In genomic region chr11:78079961-78080921, GRCm38 (mm10) we compare ENCODE assay signal across 8 mouse cellular contexts. TPM values are rescaled to one million over a fixed set of nuclear protein-coding genes. Genes with fewer than 3 reads are reported as not detected.
DNase-seq lines count a peak whose midpoint lies in the region; TF ChIP-seq lines count a peak whose summit lies in the region.

Gene Eral1 (minus strand): TSS chr11:78080383.

- H3K36me3 ChIP-seq in megakaryocyte, embryonic 14.5 days (replicated peaks; ENCODE audit: low read length) = peaks cover 27% of the 10 kb centered on the region

- H3K9me3 ChIP-seq in megakaryocyte, embryonic 14.5 days = no peaks in the 10 kb centered on the region

- no peak for TF ChIP-seq CTCF in cortical plate, adult 2 months (IDR thresholded peaks at IDR 0.05; ENCODE audit: extremely low read depth, insufficient read depth, low read length)

- H3K4me3 ChIP-seq in cortical plate, adult 2 months (ENCODE audit: insufficient read depth, low read length) = peak within 1 kb of the TSS; percentile 77
- peak within 1 kb of the TSS; percentile 94 for H3K4me3 ChIP-seq in megakaryocyte, embryonic 14.5 days (replicated peaks)

- peak; percentile 93 for DNase-seq in ZHBTc4 (ENCODE audit: low read depth, low spot score)
- DNase-seq in gastrocnemius, adult 8-10 months (ENCODE audit: low spot score in 2 of 2) = peak; percentile 41 to 57
- DNase-seq in hindlimb bud, embryonic 11.5 days (ENCODE audit: extremely low spot score, low read depth, low spot score) = peak; percentile 68
- DNase-seq in left cerebral cortex, adult 8-10 months (ENCODE audit: low spot score in 2 of 2) = peak; percentile 66 to 72
- peak; percentile 78 for DNase-seq in right cerebral cortex, postnatal 14 days
- peak; percentile 65 to 81 for DNase-seq in urinary bladder, postnatal 36 days (ENCODE audit: low spot score in 2 of 2)

- 0 out of 2 replicates have a peak within 1 kb of the TSS, but pooled peaks have one; percentile 14 for H3K27ac ChIP-seq in cortical plate, adult 2 months (ENCODE audit: insufficient read depth, low read length)

- TF ChIP-seq POLR2A in cortical plate, adult 2 months (IDR thresholded peaks at IDR 0.05; ENCODE audit: extremely low read depth, insufficient read depth, low read length) = peak; percentile 77; the same call in 1 of the 2 replicates

- no peaks in the 10 kb centered on the region for H3K27me3 ChIP-seq in megakaryocyte, embryonic 14.5 days (replicated peaks)

- H3K4me1 ChIP-seq in cortical plate, adult 2 months (ENCODE audit: control insufficient read depth, insufficient read depth, low read length) = no peaks in the 10 kb centered on the region
- peaks cover 36% of the 10 kb centered on the region for H3K4me1 ChIP-seq in megakaryocyte, embryonic 14.5 days

RNA-seq across cellular contexts. Expression of gene Eral1, which starts in this region (rescaled TPM):
- 26.0 and 26.1 TPM in 2 replicates for polyA plus RNA-seq in cortical plate, adult 2 months (2012; rRNA removed)
- total RNA-seq in gastrocnemius, adult 8-10 months (2022) = 10 to 100 TPM; 20.5 to 22.9 (median 22.6) TPM
- 10 to 100 TPM; 17.3 to 20.1 (median 17.7) TPM for total RNA-seq in left cerebral cortex, adult 8-10 months (2022)
- polyA plus RNA-seq in megakaryocyte, embryonic 14.5 days (2012; ENCODE audit: insufficient read depth, low replicate concordance) = 1.6 TPM in 1 of 2 replicates, not detected in the other

Comparison
In these comparisons a context has a peak if more than half of its experiments do, and no peak if none do; other contexts are left out.
1. Peak in every context shown above with its lines: DNase-seq, H3K4me3 ChIP-seq and H3K27ac ChIP-seq.
2. RNA of gene Eral1 (polyA plus RNA-seq): 26.0 to 26.1 TPM in cortical plate, adult 2 months; 1.6 TPM in megakaryocyte, embryonic 14.5 days; every median in the first group is over 10 times any median in the second.